Mouse (Mus musculus) liver, adult 10 weeks (tissue): ENCODE results near the gene Gm10273. TPM values are rescaled to one million over a fixed set of nuclear protein-coding genes. Genes with fewer than 3 reads are reported as not detected.

Source experiments
- polyA plus RNA-seq: library from polyadenylated mRNA; stranded (reverse); fragments of 350-450 nt; fragmentation: Illumina TruSeq; extraction: RNeasy Lipid Tissue Mini Kit (QIAGEN cat#74804); gene quantifications from one replicate; pipeline ENCODE4 v1.2.3, GENCODE M21; 2014; ENCODE audit warnings: low read depth, low replicate concordance

Gene Gm10273
- 5.6 TPM for polyA plus RNA-seq

GRCm38 (mm10) chr10:59395461-59395860 is at the start of gene Gm10273:
Gene Gm10273 (plus strand): TSS chr10:59395632.

GRCm38 (mm10) chr10:59402899-59403792 is 7.7 kb downstream of the Gm10273 start, which contains the start of gene Pla2g12b:
Gene Pla2g12b (plus strand): TSS chr10:59403660.

GRCm38 (mm10) chr10:59441735-59442134 is 46.3 kb downstream of the Gm10273 start, which contains the start of gene Oit3:
Gene Oit3 (minus strand): TSS chr10:59441778.

Other genes with a start within 250 kb of the Gm10273 start
- 28.2 TPM for gene Sept10, start 173.8 kb upstream of the Gm10273 start, polyA plus RNA-seq
- gene Sowahc, start 173.7 kb upstream of the Gm10273 start, polyA plus RNA-seq, result 5.5 TPM
- gene P4ha1, start 72.3 kb upstream of the Gm10273 start, polyA plus RNA-seq, result 8.6 TPM
- gene Pla2g12b, start 8.0 kb downstream of the Gm10273 start, polyA plus RNA-seq, result 33.7 TPM
- 10.0 TPM for gene Oit3, start 46.1 kb downstream of the Gm10273 start, polyA plus RNA-seq
- gene Gm10322, start 220.4 kb downstream of the Gm10273 start, polyA plus RNA-seq, result not detected
- 16.9 TPM for gene Mcu, start 221.1 kb downstream of the Gm10273 start, polyA plus RNA-seq